ENCODE assay signal across 16 mouse cellular contexts in genomic region chr2:74713239-74714150, GRCm38 (mm10). TPM values are rescaled to one million over a fixed set of nuclear protein-coding genes. Genes with fewer than 3 reads are reported as not detected.
DNase-seq lines count a peak whose midpoint lies in the region; ATAC-seq and TF ChIP-seq lines count a peak whose summit lies in the region.
"Had no signal": no experiment of that assay in that cellular context is flagged by ENCODE, and none has a peak within 500 bp of the region (broad histone marks: within the 10 kb centered on the region; RNA-seq: fewer than 3 reads in every experiment).

No protein-coding gene starts in this region.

- intact Hi-C loops in gastrocnemius, postnatal 36 days (cut with DNase I) = no loop called here

- no peak overlapping the region for H3K4me3 ChIP-seq in embryonic facial prominence, embryonic 10.5 days
- H3K4me3 ChIP-seq in kidney, postnatal 0 days (replicated peaks; ENCODE audit: low read depth, low read length) = peak overlapping the region; percentile 73
- H3K4me3 ChIP-seq in neural tube, embryonic 14.5 days (ENCODE audit: low read depth, low read length) = peak overlapping the region; percentile 99
- H3K4me3 ChIP-seq: forebrain, embryonic 13.5 days had no signal

- H3K27me3 ChIP-seq in embryonic facial prominence, embryonic 10.5 days (replicated peaks; ENCODE audit: low read depth, poor library complexity, severe bottlenecking) = peaks cover 100% of the 10 kb centered on the region
- no peaks in the 10 kb centered on the region for H3K27me3 ChIP-seq in kidney, postnatal 0 days (ENCODE audit: insufficient read depth, low read length)
- no peaks in the 10 kb centered on the region for H3K27me3 ChIP-seq in neural tube, embryonic 14.5 days (ENCODE audit: control insufficient read depth, insufficient read depth, low read length)
- H3K27me3 ChIP-seq: Patski had no signal

- no peak overlapping the region for H3K27ac ChIP-seq in embryonic facial prominence, embryonic 10.5 days (replicated peaks)
- peak overlapping the region; percentile 96 for H3K27ac ChIP-seq in kidney, postnatal 0 days
- peak overlapping the region; percentile 100 for H3K27ac ChIP-seq in neural tube, embryonic 14.5 days (ENCODE audit: low read depth, low read length)
- H3K27ac ChIP-seq: forebrain, embryonic 13.5 days had no signal

- H3K4me2 ChIP-seq in kidney, postnatal 0 days (ENCODE audit: low read length) = peak overlapping the region; percentile 81
- H3K4me2 ChIP-seq in neural tube, embryonic 14.5 days (ENCODE audit: low read depth, low read length) = peak overlapping the region; percentile 75
- H3K4me2 ChIP-seq: forebrain, embryonic 13.5 days had no signal

- DNase-seq in kidney, adult 18-20 months = peak; percentile 32
- DNase-seq in kidney, postnatal 14 days = no peak
- peak; percentile 23 for DNase-seq in embryonic facial prominence, embryonic 10.5 days (ENCODE audit: low spot score)
- no peak for DNase-seq in kidney, postnatal 0 days (ENCODE audit: low spot score)
- no peak for DNase-seq in gastrocnemius, adult 18-20 months (ENCODE audit: low spot score)
- no peak for DNase-seq in heart, adult 9 months (ENCODE audit: low spot score in 2 of 2)
- no peak for DNase-seq in gastrocnemius, postnatal 36 days
- DNase-seq: cerebellum, adult 18-20 months; heart, postnatal 10 days; liver, postnatal 0 days; thymus, postnatal 36 days had no signal

- no peaks in the 10 kb centered on the region for H3K36me3 ChIP-seq in embryonic facial prominence, embryonic 10.5 days (replicated peaks)
- H3K36me3 ChIP-seq in kidney, postnatal 0 days (ENCODE audit: insufficient read depth, low read length) = no peaks in the 10 kb centered on the region
- no peaks in the 10 kb centered on the region for H3K36me3 ChIP-seq in neural tube, embryonic 14.5 days (ENCODE audit: control insufficient read depth, insufficient read depth, low read length)

- H3K9ac ChIP-seq in kidney, postnatal 0 days (ENCODE audit: low read depth, low read length) = peak overlapping the region; percentile 92
- H3K9ac ChIP-seq in neural tube, embryonic 14.5 days (replicated peaks; ENCODE audit: low read depth, low read length) = peak overlapping the region; percentile 100
- H3K9ac ChIP-seq: forebrain, embryonic 13.5 days; liver, postnatal 0 days had no signal

- no peak for ATAC-seq in kidney, postnatal 0 days (replicated peaks; ENCODE audit: low FRiP score, low read depth)
- no peak for ATAC-seq in neural tube, embryonic 14.5 days (ENCODE audit: low read depth)
- ATAC-seq: forebrain, embryonic 13.5 days; liver, postnatal 0 days; Patski had no signal

- H3K4me1 ChIP-seq in embryonic facial prominence, embryonic 10.5 days = peaks cover 13% of the 10 kb centered on the region
- peaks cover 31% of the 10 kb centered on the region for H3K4me1 ChIP-seq in kidney, postnatal 0 days (replicated peaks; ENCODE audit: insufficient read depth, low read length)
- peaks cover 51% of the 10 kb centered on the region for H3K4me1 ChIP-seq in neural tube, embryonic 14.5 days (ENCODE audit: control insufficient read depth, insufficient read depth, low read length)

- no peaks in the 10 kb centered on the region for H3K9me3 ChIP-seq in embryonic facial prominence, embryonic 10.5 days
- no peaks in the 10 kb centered on the region for H3K9me3 ChIP-seq in kidney, postnatal 0 days (replicated peaks; ENCODE audit: low read length)
- H3K9me3 ChIP-seq in neural tube, embryonic 14.5 days (ENCODE audit: control insufficient read depth, low read length) = no peaks in the 10 kb centered on the region
- H3K9me3 ChIP-seq: forebrain, embryonic 13.5 days had no signal

- no peak for TF ChIP-seq CTCF in kidney, postnatal 0 days (IDR thresholded peaks at IDR 0.05; ENCODE audit: low read depth)

- WGBS in embryonic facial prominence, embryonic 10.5 days = 4% methylated on average over 19 of the region's 19 CpGs
- 8% methylated on average over 19 of the region's 19 CpGs for WGBS in kidney, postnatal 0 days
- 2% methylated on average over 19 of the region's 19 CpGs for WGBS in neural tube, embryonic 14.5 days

RNA-seq across cellular contexts. Expression of gene Hoxd4, which starts 1.8 kb away (rescaled TPM):
- not detected in 2 replicates for polyA plus RNA-seq in embryonic facial prominence, embryonic 10.5 days (2016; fragmentation: Nextera tagmentation; extraction: Ambion mirVana)
- polyA plus RNA-seq in kidney, postnatal 0 days (2015; fragmentation: Nextera tagmentation; extraction: Ambion mirVana) = 3.3 and 4.4 TPM in 2 replicates
- 4.7 and 5.5 TPM in 2 replicates for polyA plus RNA-seq in neural tube, embryonic 14.5 days (2014; fragmentation: Nextera tagmentation; extraction: Ambion mirVana)
- total RNA-seq in gastrocnemius, adult 18-20 months (2021) = 1 to 10 TPM; 1.0 to 1.3 TPM
- 1 to 10 TPM; 1.1 to 1.5 TPM for total RNA-seq in gastrocnemius, postnatal 36 days (2021)
- total RNA-seq: layer of hippocampus, adult 18-20 months; left cerebral cortex, postnatal 14 days had no signal
- polyA plus RNA-seq: forebrain, embryonic 13.5 days; liver, postnatal 0 days had no signal

RNA-seq across cellular contexts. Expression of gene Hoxd3, which starts 1.8 kb away (rescaled TPM):
- polyA plus RNA-seq in embryonic facial prominence, embryonic 10.5 days (2016; fragmentation: Nextera tagmentation; extraction: Ambion mirVana) = 1.7 and 6.9 TPM in 2 replicates
- 7.9 and 8.0 TPM in 2 replicates for polyA plus RNA-seq in kidney, postnatal 0 days (2015; fragmentation: Nextera tagmentation; extraction: Ambion mirVana)
- polyA plus RNA-seq in neural tube, embryonic 14.5 days (2014; fragmentation: Nextera tagmentation; extraction: Ambion mirVana) = 13.5 and 13.9 TPM in 2 replicates
- total RNA-seq in gastrocnemius, adult 18-20 months (2021) = not detected
- total RNA-seq in gastrocnemius, postnatal 36 days (2021) = under 1 TPM in 1 of 2 experiments, not detected in 1; 0.32 TPM
- total RNA-seq: heart, postnatal 10 days; layer of hippocampus, adult 18-20 months; left cerebral cortex, postnatal 14 days had no signal
- polyA plus RNA-seq: forebrain, embryonic 13.5 days; liver, postnatal 0 days had no signal

RNA-seq across cellular contexts. Expression of gene Hoxd8, which starts 9.1 kb away (rescaled TPM):
- polyA plus RNA-seq in embryonic facial prominence, embryonic 10.5 days (2016; fragmentation: Nextera tagmentation; extraction: Ambion mirVana) = not detected in 2 replicates
- 73.4 and 76.7 TPM in 2 replicates for polyA plus RNA-seq in kidney, postnatal 0 days (2015; fragmentation: Nextera tagmentation; extraction: Ambion mirVana)
- polyA plus RNA-seq in neural tube, embryonic 14.5 days (2014; fragmentation: Nextera tagmentation; extraction: Ambion mirVana) = 19.9 and 23.6 TPM in 2 replicates
- total RNA-seq in gastrocnemius, adult 18-20 months (2021) = 10 to 100 TPM; 32.2 to 40.3 TPM
- 10 to 100 TPM; 38.1 to 38.5 TPM for total RNA-seq in gastrocnemius, postnatal 36 days (2021)
- total RNA-seq: layer of hippocampus, adult 18-20 months; left cerebral cortex, postnatal 14 days had no signal
- polyA plus RNA-seq: forebrain, embryonic 13.5 days; liver, postnatal 0 days had no signal

RNA-seq across cellular contexts. Expression of gene Gm28230, which starts 13.0 kb away (rescaled TPM):
- not detected in 2 replicates for polyA plus RNA-seq in embryonic facial prominence, embryonic 10.5 days (2016; fragmentation: Nextera tagmentation; extraction: Ambion mirVana)
- 1.1 and 1.3 TPM in 2 replicates for polyA plus RNA-seq in kidney, postnatal 0 days (2015; fragmentation: Nextera tagmentation; extraction: Ambion mirVana)
- polyA plus RNA-seq in neural tube, embryonic 14.5 days (2014; fragmentation: Nextera tagmentation; extraction: Ambion mirVana) = 1.4 and 2.5 TPM in 2 replicates
- under 1 TPM; 0.07 to 0.19 TPM for total RNA-seq in gastrocnemius, adult 18-20 months (2021)
- under 1 TPM in 1 of 2 experiments, not detected in 1; 0.12 TPM for total RNA-seq in gastrocnemius, postnatal 36 days (2021)
- total RNA-seq: heart, postnatal 10 days; layer of hippocampus, adult 18-20 months; left cerebral cortex, postnatal 14 days had no signal
- polyA plus RNA-seq: forebrain, embryonic 13.5 days; liver, postnatal 0 days had no signal

RNA-seq across cellular contexts. Expression of gene Hoxd9, which starts 16.0 kb away (rescaled TPM):
- polyA plus RNA-seq in embryonic facial prominence, embryonic 10.5 days (2016; fragmentation: Nextera tagmentation; extraction: Ambion mirVana) = not detected in 2 replicates
- polyA plus RNA-seq in kidney, postnatal 0 days (2015; fragmentation: Nextera tagmentation; extraction: Ambion mirVana) = 57.8 and 67.0 TPM in 2 replicates
- polyA plus RNA-seq in neural tube, embryonic 14.5 days (2014; fragmentation: Nextera tagmentation; extraction: Ambion mirVana) = 20.9 and 37.4 TPM in 2 replicates
- total RNA-seq in gastrocnemius, adult 18-20 months (2021) = 10 to 100 TPM; 17.0 to 18.1 TPM
- 10 to 100 TPM; 16.7 to 16.8 TPM for total RNA-seq in gastrocnemius, postnatal 36 days (2021)
- total RNA-seq: layer of hippocampus, adult 18-20 months; left cerebral cortex, postnatal 14 days had no signal
- polyA plus RNA-seq: forebrain, embryonic 13.5 days; liver, postnatal 0 days had no signal

Comparison
In these comparisons a context has a peak if more than half of its experiments do, and no peak if none do; other contexts are left out.
1. DNase-seq: peak in kidney, adult 18-20 months (single experiment) and embryonic facial prominence, embryonic 10.5 days (single experiment); none in kidney, postnatal 14 days (single experiment), kidney, postnatal 0 days (single experiment), gastrocnemius, adult 18-20 months (single experiment), heart, adult 9 months (0 of 2) and gastrocnemius, postnatal 36 days (0 of 2).
2. RNA of gene Hoxd8, which starts 9.1 kb away (polyA plus RNA-seq): 73.4 to 76.7 TPM in kidney, postnatal 0 days and 19.9 to 23.6 TPM in neural tube, embryonic 14.5 days; not detected in embryonic facial prominence, embryonic 10.5 days; every median in the first group is over 10 times any median in the second.